Comparison of ENCODE assay signal across 8 mouse cellular contexts in genomic region chr8:122106270-122106669, GRCm38 (mm10).
DNase-seq lines count a peak whose midpoint lies in the region; ATAC-seq and TF ChIP-seq lines count a peak whose summit lies in the region.

No protein-coding gene starts in this region.

- DNase-seq in liver, adult 2 months (ENCODE audit: extremely low read depth, low read depth, low spot score): peak; percentile 34
- no peak for DNase-seq in liver, embryonic 11.5 days (ENCODE audit: low spot score)
- DNase-seq in brain, embryonic 14.5 days (ENCODE audit: low read depth): peak; percentile 91
- peak; percentile 73 to 74 for DNase-seq in layer of hippocampus, adult 2 months (ENCODE audit: low spot score in 2 of 2)
- DNase-seq in thymus, postnatal 0 days (ENCODE audit: low spot score): no peak
- no peak for DNase-seq in testis, postnatal 14 days (ENCODE audit: low spot score)

- no peak for TF ChIP-seq POLR2A in liver, adult 2 months (IDR thresholded peaks at IDR 0.05; ENCODE audit: extremely low read depth, insufficient read depth, low read length)
- TF ChIP-seq POLR2A in brain, embryonic 14.5 days (IDR thresholded peaks at IDR 0.05; ENCODE audit: borderline replicate concordance, extremely low read depth, insufficient read depth, insufficient read length, poor library complexity, severe bottlenecking): no peak

- no peak overlapping the region for H3K27ac ChIP-seq in liver, adult 2 months (replicated peaks; ENCODE audit: insufficient read depth, low read depth, low read length)
- H3K27ac ChIP-seq in liver, embryonic 11.5 days (ENCODE audit: low read depth, low read length): no peak overlapping the region
- H3K27ac ChIP-seq in heart, embryonic 15.5 days: peak overlapping the region; percentile 73
- H3K27ac ChIP-seq in layer of hippocampus, adult 2 months: no peak overlapping the region
- no peak overlapping the region for H3K27ac ChIP-seq in stomach, embryonic 15.5 days

- 54% methylated on average over 9 of the region's 9 CpGs for WGBS in liver, adult 2 months
- WGBS in liver, embryonic 11.5 days: 36% methylated on average over 9 of the region's 9 CpGs
- 9% methylated on average over 9 of the region's 9 CpGs for WGBS in heart, embryonic 15.5 days
- 12% methylated on average over 9 of the region's 9 CpGs for WGBS in stomach, embryonic 15.5 days

- no peak for TF ChIP-seq CTCF in liver, adult 2 months (IDR thresholded peaks at IDR 0.05; ENCODE audit: low read depth, low read length)
- TF ChIP-seq CTCF in brain, embryonic 14.5 days (IDR thresholded peaks at IDR 0.05; ENCODE audit: borderline replicate concordance, extremely low read depth, insufficient read depth, insufficient read length): no peak
- no peak for TF ChIP-seq CTCF in layer of hippocampus, adult 2 months (conservative IDR thresholded peaks at IDR 0.05)

- no peaks in the 10 kb centered on the region for H3K27me3 ChIP-seq in liver, adult 2 months (ENCODE audit: control insufficient read depth, insufficient read depth, low read length)
- H3K27me3 ChIP-seq in liver, embryonic 11.5 days (replicated peaks; ENCODE audit: control insufficient read depth, insufficient read depth, low read length): no peaks in the 10 kb centered on the region
- H3K27me3 ChIP-seq in heart, embryonic 15.5 days: 0 out of 2 replicates have a peak, but pooled peaks cover 5% of the 10 kb centered on the region
- no peaks in the 10 kb centered on the region for H3K27me3 ChIP-seq in stomach, embryonic 15.5 days (replicated peaks)

- no peak overlapping the region for H3K4me3 ChIP-seq in liver, adult 2 months (ENCODE audit: insufficient read depth, low read depth, low read length)
- H3K4me3 ChIP-seq in liver, embryonic 11.5 days (ENCODE audit: low read depth, low read length): no peak overlapping the region
- H3K4me3 ChIP-seq in heart, embryonic 15.5 days: no peak overlapping the region
- H3K4me3 ChIP-seq in layer of hippocampus, adult 2 months: no peak overlapping the region
- H3K4me3 ChIP-seq in stomach, embryonic 15.5 days (replicated peaks): no peak overlapping the region

- no peaks in the 10 kb centered on the region for H3K79me2 ChIP-seq in liver, adult 2 months (ENCODE audit: control insufficient read depth, insufficient read depth, low read length)

- H3K36me3 ChIP-seq in liver, adult 2 months (ENCODE audit: control insufficient read depth, insufficient read depth, low read length): no peaks in the 10 kb centered on the region
- H3K36me3 ChIP-seq in liver, embryonic 11.5 days (ENCODE audit: control insufficient read depth, insufficient read depth, low read length): no peaks in the 10 kb centered on the region
- H3K36me3 ChIP-seq in heart, embryonic 15.5 days: no peaks in the 10 kb centered on the region
- no peaks in the 10 kb centered on the region for H3K36me3 ChIP-seq in stomach, embryonic 15.5 days

- no peaks in the 10 kb centered on the region for H3K9me3 ChIP-seq in liver, embryonic 11.5 days (ENCODE audit: control insufficient read depth, low read length)
- no peaks in the 10 kb centered on the region for H3K9me3 ChIP-seq in heart, embryonic 15.5 days (replicated peaks)
- H3K9me3 ChIP-seq in stomach, embryonic 15.5 days: no peaks in the 10 kb centered on the region

- no peaks in the 10 kb centered on the region for H3K4me1 ChIP-seq in liver, adult 2 months (ENCODE audit: control insufficient read depth, insufficient read depth, low read length)
- peaks cover 13% of the 10 kb centered on the region; the same call in 1 of the 2 replicates for H3K4me1 ChIP-seq in liver, embryonic 11.5 days (replicated peaks; ENCODE audit: control insufficient read depth, insufficient read depth, low read length)
- peaks cover 64% of the 10 kb centered on the region for H3K4me1 ChIP-seq in heart, embryonic 15.5 days (replicated peaks)
- H3K4me1 ChIP-seq in stomach, embryonic 15.5 days: peaks cover 34% of the 10 kb centered on the region

- no peak overlapping the region for H3K9ac ChIP-seq in liver, adult 2 months (ENCODE audit: low read depth, low read length)
- no peak overlapping the region for H3K9ac ChIP-seq in liver, embryonic 11.5 days (ENCODE audit: low read depth, low read length)
- H3K9ac ChIP-seq in heart, embryonic 15.5 days: no peak overlapping the region
- no peak overlapping the region for H3K9ac ChIP-seq in stomach, embryonic 15.5 days

- no peak overlapping the region for H3K4me2 ChIP-seq in liver, embryonic 11.5 days
- H3K4me2 ChIP-seq in heart, embryonic 15.5 days: no peak overlapping the region
- H3K4me2 ChIP-seq in stomach, embryonic 15.5 days: no peak overlapping the region; the same call in 1 of the 2 replicates

- no peak for ATAC-seq in liver, embryonic 11.5 days (replicated peaks; ENCODE audit: low FRiP score)
- peak; percentile 76 for ATAC-seq in heart, embryonic 15.5 days (replicated peaks; ENCODE audit: insufficient number of reproducible peaks, insufficient read depth, low FRiP score, low read depth)
- ATAC-seq in stomach, embryonic 15.5 days (ENCODE audit: insufficient read depth, low FRiP score, low read depth): 0 out of 2 replicates have a peak, but pooled peaks have one; percentile 48

Comparison
In these comparisons a context has a peak if more than half of its experiments do, and no peak if none do; other contexts are left out.
1. DNase-seq: peak in liver, adult 2 months (single experiment), brain, embryonic 14.5 days (single experiment) and layer of hippocampus, adult 2 months (2 of 2); none in liver, embryonic 11.5 days (single experiment), thymus, postnatal 0 days (single experiment) and testis, postnatal 14 days (single experiment).